Mouse (Mus musculus): ENCODE results near the gene Pard6b.

- no peak for TF ChIP-seq CTCF (IDR thresholded peaks at IDR 0.05; ENCODE audit: low read depth, low read length)
- TF ChIP-seq POLR2A (IDR thresholded peaks at IDR 0.05; ENCODE audit: borderline replicate concordance, low read depth, low read length), result no peak
Measured at GRCm38 (mm10) chr2:168149241-168149640, 68.4 kb downstream of the Pard6b start.
